9 mouse cellular contexts compared by ENCODE assay signal in the genomic region with DNA sequence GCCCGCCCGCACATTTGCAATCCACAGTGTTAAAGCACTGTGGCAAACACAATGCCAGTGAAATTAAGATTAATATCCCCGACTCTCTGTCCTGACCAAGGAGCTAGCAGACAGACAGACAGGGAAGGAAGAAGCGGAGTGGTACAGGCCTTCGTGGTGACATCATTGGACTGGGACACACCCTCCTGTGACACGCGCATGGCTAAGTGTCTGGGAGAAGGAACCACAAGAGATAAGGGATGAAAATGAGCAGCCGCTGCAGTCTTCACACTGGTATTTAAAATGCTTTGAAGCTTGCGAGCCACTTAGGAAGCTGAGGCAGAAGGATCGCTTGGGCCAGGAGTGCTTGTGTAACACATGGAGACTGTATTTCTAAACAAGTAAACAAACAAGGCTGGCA.
DNase-seq lines count a peak whose midpoint lies in the region; ATAC-seq and TF ChIP-seq lines count a peak whose summit lies in the region.
"Had no signal": no experiment of that assay in that cellular context is flagged by ENCODE, and none has a peak within 500 bp of the region (broad histone marks: within the 10 kb centered on the region; RNA-seq: fewer than 3 reads in every experiment).

No protein-coding gene starts in this region.

- no peak overlapping the region for H3K4me3 ChIP-seq in neural tube, embryonic 12.5 days
- no peak overlapping the region for H3K4me3 ChIP-seq in heart, embryonic 15.5 days
- no peak overlapping the region for H3K4me3 ChIP-seq in olfactory bulb, adult 2 months (ENCODE audit: insufficient read depth, low read depth, low read length)
- H3K4me3 ChIP-seq: embryonic facial prominence, embryonic 12.5 days had no signal

- no peak overlapping the region for H3K4me2 ChIP-seq in neural tube, embryonic 12.5 days (replicated peaks)
- no peak overlapping the region for H3K4me2 ChIP-seq in heart, embryonic 15.5 days
- H3K4me2 ChIP-seq: embryonic facial prominence, embryonic 12.5 days had no signal

- H3K9ac ChIP-seq in neural tube, embryonic 12.5 days = no peak overlapping the region
- no peak overlapping the region for H3K9ac ChIP-seq in heart, embryonic 15.5 days
- H3K9ac ChIP-seq: embryonic facial prominence, embryonic 12.5 days had no signal

- 0 out of 2 replicates have a peak, but pooled peaks have one; percentile 18 for ATAC-seq in neural tube, embryonic 12.5 days (ENCODE audit: low FRiP score, low read depth)
- ATAC-seq in heart, embryonic 15.5 days (replicated peaks; ENCODE audit: insufficient number of reproducible peaks, insufficient read depth, low FRiP score, low read depth) = peak; percentile 11; the same call in 1 of the 2 replicates

- H3K9me3 ChIP-seq in neural tube, embryonic 12.5 days = no peaks in the 10 kb centered on the region
- no peaks in the 10 kb centered on the region for H3K9me3 ChIP-seq in heart, embryonic 15.5 days (replicated peaks)
- H3K9me3 ChIP-seq: embryonic facial prominence, embryonic 12.5 days had no signal

- H3K36me3 ChIP-seq in neural tube, embryonic 12.5 days = peaks cover 3% of the 10 kb centered on the region; the same call in 1 of the 2 replicates
- H3K36me3 ChIP-seq in heart, embryonic 15.5 days = peaks cover 16% of the 10 kb centered on the region
- H3K36me3 ChIP-seq: embryonic facial prominence, embryonic 12.5 days had no signal

- no peak for TF ChIP-seq POLR2A in olfactory bulb, adult 2 months (IDR thresholded peaks at IDR 0.05; ENCODE audit: insufficient read depth, low read depth, low read length)

- peaks cover 10% of the 10 kb centered on the region for H3K4me1 ChIP-seq in neural tube, embryonic 12.5 days
- H3K4me1 ChIP-seq in heart, embryonic 15.5 days (replicated peaks) = peaks cover 52% of the 10 kb centered on the region
- H3K4me1 ChIP-seq in olfactory bulb, adult 2 months (ENCODE audit: control insufficient read depth, insufficient read depth, low read length) = peaks cover 22% of the 10 kb centered on the region
- H3K4me1 ChIP-seq: embryonic facial prominence, embryonic 12.5 days had no signal

- peak; percentile 28 for DNase-seq in cerebellum, adult 9-11 months
- DNase-seq in cerebellum, adult 9-10 months = no peak
- DNase-seq in neural tube, embryonic 10.5 days (ENCODE audit: extremely low spot score, low spot score) = no peak
- no peak for DNase-seq in thymus, adult 18-20 months
- DNase-seq in lung, postnatal 4 days = no peak

- no peak overlapping the region for H3K27ac ChIP-seq in neural tube, embryonic 12.5 days
- peak overlapping the region; percentile 92 for H3K27ac ChIP-seq in heart, embryonic 15.5 days
- H3K27ac ChIP-seq in olfactory bulb, adult 2 months (ENCODE audit: insufficient read depth, low read depth, low read length) = peak overlapping the region; percentile 21; the same call in 1 of the 2 replicates
- H3K27ac ChIP-seq: embryonic facial prominence, embryonic 12.5 days had no signal

- no peaks in the 10 kb centered on the region for H3K27me3 ChIP-seq in neural tube, embryonic 12.5 days (replicated peaks)
- H3K27me3 ChIP-seq in heart, embryonic 15.5 days = no peaks in the 10 kb centered on the region
- H3K27me3 ChIP-seq: embryonic facial prominence, embryonic 12.5 days had no signal

- 82% methylated on average over 10 of the region's 10 CpGs for WGBS in neural tube, embryonic 12.5 days
- WGBS in heart, embryonic 15.5 days = 39% methylated on average over 10 of the region's 10 CpGs
- WGBS in olfactory bulb, adult 2 months = 81% methylated on average over 10 of the region's 10 CpGs

- TF ChIP-seq CTCF in olfactory bulb, adult 2 months (IDR thresholded peaks at IDR 0.05; ENCODE audit: insufficient read depth, low read depth, low read length) = no peak
